Mouse (Mus musculus): ENCODE results near the gene Kcnk10.

- no peak for TF ChIP-seq CTCF (IDR thresholded peaks at IDR 0.05; ENCODE audit: insufficient read depth, low read length)
- no peak for TF ChIP-seq POLR2A (IDR thresholded peaks at IDR 0.05; ENCODE audit: borderline replicate concordance, extremely low read depth, low read depth, low read length)
Observed at GRCm38 (mm10) chr12:98452646-98453045, 125.5 kb downstream of the Kcnk10 start.

Measured in lung, adult 2 months (tissue).